Mouse (Mus musculus) cerebellum, postnatal 14 days (tissue): ENCODE results near the gene Apc2.

Experiments
- DNase-seq, 2 experiments: peaks; one replicate each; pipeline ENCODE4 v3.0.0; 2021; ENCODE audit warnings: mixed read lengths in 2 of 2

The Apc2 gene

DNA sequence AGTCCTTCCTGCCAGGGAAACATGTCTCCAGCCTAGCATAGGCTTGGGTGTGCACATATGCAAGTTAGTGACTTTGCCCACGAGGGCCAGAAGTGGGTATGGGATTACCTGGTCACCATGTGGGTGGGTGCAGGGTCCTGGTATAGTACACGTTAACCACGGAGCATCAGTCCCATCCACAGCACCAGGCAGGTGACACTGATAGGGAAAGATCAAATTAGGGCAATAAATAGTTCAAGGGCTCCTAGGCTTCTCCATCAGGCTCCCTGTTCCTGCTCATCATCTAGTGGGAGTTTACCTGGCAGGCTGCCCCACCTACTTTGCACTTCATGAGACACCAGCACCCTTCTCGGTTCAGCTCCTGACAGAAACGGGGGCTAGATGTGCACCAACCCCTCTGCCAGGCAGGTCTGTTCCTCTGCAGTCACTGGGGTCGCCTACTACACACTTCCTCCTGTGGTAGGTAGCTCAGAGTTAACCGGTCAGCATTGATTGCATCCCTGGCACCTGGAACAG lies 931 bp upstream of the Apc2 start:
- DNase-seq: peak in 1 of 2 experiments; percentile 52

DNA sequence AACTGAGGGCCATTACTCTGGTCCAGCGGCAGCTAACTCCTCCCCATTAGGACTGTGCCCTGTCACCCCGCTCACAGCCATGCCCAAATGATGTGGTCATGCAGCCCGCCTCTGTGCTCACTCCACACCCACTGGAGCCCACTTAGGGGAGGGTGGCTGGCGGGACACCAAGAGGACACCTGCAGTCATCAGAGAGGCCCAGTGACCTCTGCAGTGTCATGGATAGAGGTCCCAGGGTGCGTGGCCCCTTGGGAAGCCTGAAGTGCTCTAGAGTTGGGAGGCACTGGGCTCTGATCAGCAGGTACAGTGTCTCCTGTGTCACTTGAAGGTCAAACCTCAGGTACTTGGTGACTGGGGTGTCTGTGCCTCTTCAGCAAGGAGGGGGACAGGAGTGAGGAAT lies 1.0 kb downstream of the Apc2 start:
- DNase-seq: peak in 1 of 2 experiments; percentile 54

DNA sequence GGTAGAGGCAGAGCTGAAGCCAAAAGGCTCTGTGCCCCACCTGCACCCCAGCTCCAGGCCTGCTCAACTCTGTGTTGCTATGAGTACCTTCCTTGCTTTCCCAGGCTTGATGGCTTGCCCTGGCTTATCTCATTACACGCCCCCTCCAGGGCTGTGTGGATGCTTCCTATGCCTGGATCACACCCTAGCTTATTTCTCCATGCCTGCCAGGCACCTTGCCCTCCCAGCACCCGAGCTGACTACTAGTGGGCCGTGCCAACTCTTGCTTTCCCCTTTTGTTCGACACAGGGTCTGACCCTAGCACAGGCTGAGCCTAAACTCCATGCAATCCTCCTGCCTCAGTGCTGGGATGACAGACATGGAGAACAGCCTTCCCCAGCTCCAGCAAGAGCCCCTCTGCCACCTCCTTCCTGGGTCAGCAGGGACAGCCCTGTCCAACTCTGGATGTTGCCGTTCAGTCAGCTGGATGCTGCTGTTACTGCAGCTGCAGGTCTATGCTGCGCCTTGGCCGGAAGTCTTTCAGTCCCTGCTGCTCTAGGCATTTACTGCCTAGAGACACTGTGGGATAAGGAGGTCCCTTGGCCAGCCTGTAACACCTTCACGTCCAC lies 1.9 kb downstream of the Apc2 start:
- DNase-seq: peak in 1 of 2 experiments; percentile 55

DNA sequence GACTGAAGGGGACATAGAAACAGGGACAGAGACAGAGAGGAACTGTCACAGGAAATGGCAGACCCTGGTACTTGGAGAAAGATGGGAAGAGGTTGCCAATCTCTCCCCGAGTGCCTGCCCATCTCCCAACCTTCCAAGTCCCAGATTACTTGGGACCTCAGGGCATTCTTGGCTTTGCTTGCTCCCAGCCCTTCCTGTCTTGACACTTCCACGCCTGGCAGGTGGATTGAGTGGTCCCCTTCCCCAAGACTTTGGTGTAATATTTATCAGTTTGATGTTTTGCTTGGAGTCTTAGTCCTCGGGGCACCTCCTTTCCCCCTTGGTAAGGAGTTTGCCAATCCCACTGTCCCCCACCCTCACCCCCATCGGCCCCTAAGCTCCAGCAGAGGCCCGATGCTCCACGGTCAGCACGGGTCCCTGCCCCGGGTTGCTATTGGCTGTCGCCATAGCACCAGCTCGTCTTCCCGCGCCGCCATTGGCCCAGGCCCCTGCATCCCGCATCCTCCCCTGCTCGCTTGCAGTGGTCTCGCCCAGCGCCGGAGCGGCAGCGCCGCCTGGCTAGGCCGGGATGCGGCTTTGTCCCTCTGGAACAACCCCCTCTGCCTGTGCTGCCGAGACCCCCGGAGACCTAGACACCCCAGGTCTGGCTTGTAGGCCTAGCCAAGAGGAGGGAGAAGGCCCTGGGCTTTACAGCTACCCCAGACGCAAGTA lies 2.9 kb downstream of the Apc2 start:
- peak; percentile 97 for DNase-seq

DNA sequence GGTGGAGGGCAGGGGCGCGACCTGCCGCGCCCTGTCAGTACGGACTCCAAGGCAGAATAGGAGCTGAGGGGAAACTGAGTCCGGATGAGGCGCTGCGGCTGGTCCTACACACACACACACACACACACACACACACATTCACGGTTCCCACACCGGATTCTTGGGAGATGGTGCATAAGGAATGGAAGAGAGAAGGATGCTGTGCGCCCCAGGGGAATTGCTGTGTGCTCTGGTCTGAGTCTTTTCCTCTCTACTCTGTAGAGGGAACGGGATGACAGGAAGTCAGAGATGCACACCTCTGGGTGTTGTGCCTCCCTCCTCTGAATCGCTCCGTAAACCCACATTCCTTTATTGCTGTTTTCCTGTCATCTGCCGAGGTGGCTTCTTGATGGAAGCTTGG lies 3.5 kb downstream of the Apc2 start:
- peak in 1 of 2 experiments; percentile 70 for DNase-seq

DNA sequence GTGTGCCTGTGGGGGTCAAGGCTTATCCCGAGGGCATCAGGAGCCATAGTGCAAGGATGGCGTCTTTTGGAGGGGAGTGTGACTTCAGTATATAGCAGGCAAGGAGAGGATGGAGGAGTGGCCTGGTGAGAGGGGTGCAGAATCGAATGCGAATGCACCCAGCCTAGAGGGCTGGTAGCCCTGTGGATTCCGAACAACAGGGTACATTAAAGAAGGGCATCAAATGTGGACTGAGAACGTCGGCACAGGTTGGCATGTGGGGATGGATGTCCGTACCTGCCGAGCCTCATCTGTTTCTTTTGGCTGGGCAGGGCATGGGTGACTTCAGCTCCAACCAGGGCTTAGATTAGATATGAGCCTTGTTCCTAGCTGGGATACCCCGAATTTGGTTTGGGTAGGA lies 4.0 kb downstream of the Apc2 start:
- peak in 1 of 2 experiments; percentile 46 for DNase-seq

DNA sequence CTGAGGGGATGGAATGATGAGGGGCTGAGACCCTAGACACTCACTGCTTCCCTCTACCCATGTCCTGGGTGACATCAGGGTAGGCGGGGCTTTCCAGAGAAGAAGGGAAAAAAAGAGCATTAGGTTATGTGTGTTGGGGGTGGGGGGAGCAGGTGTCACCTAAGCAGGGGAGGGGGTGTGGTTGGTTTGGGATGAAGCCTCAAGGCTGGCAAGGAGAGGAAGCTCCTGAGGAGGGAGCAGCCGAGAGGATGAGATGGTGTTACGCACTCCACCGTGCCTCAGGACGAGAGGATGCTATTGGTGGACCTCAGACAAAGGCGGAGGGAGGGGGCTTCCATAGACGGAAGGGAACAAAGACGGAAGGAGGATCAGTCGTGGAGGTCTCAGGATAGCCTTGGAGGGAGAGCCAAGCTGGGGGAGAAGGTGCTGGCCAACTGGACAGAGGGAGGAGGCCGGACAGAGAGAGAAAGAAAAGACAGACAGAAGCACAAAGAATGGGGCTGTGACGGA lies 5.0 kb downstream of the Apc2 start:
- peak; percentile 80 to 84 for DNase-seq

DNA sequence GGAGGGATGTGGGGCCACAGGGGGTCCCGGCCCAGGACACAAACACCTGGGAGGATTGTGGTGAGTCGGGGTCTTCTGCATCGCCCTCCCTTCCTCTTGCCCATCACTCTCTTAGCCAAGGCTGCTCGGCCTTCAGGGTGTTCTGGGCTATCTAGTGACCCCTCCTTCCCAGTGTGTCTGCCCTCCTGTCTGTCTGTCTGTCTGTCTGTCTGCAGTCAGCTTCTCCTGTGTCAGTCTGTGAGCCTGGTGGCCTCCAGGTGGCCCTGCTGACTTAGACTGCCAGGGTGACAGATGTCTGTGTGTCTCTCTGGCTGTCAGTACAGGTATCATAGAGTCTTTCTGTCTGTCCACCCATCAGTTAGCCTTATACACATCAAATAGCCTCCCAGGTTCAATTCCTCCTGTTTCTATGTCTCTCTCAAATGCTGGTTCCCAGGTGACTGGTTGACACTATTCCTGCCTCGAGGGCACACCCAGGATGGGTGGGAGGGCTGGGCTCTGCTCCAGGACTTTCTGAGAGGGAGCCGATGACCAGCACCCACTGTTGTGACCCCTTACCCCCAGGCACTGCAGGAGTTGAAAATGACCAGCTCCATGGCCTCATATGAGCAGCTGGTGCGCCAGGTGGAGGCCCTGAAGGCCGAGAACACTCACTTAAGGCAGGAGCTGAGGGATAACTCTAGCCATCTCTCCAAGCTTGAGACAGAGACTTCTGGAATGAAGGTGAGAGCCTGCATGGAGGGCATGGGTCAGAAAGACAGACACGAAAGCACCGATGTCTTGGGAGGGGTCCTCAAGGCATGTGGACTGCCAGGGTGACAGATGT lies 5.7 kb downstream of the Apc2 start:
- peak in 1 of 2 experiments; percentile 59 for DNase-seq

DNA sequence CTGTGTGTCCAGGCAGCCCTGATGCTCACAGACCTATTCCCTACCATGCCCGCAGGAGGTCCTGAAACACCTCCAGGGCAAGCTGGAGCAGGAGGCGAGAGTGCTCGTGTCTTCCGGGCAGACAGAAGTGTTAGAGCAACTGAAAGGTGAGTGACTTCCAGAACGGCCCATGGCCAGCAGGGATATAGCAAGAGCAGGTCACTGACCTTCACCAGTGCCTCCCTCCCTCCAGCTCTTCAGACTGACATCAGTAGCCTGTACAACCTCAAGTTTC lies 6.2 kb downstream of the Apc2 start:
- DNase-seq: peak in 1 of 2 experiments; percentile 57

DNA sequence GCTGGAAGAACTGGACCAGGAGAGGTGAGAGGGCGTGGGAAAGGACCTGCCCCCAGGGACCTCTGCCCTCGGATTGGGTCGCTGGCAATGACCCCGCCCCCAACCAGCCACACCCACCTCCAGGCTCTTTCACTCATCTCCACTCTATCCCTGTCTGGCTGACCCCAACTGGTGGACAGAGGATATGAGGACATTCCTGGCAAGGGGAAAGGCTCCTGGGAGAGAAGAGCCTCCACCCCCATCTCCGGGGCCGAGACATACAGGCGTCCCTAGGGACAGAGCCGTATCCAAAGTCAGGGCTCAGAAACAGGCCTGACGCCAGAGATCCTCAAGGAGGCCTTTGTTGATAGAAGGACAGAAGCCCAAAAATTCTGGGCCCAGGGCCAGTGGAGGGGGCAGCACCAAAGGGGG lies 6.7 kb downstream of the Apc2 start:
- peak; percentile 67 to 77 for DNase-seq

DNA sequence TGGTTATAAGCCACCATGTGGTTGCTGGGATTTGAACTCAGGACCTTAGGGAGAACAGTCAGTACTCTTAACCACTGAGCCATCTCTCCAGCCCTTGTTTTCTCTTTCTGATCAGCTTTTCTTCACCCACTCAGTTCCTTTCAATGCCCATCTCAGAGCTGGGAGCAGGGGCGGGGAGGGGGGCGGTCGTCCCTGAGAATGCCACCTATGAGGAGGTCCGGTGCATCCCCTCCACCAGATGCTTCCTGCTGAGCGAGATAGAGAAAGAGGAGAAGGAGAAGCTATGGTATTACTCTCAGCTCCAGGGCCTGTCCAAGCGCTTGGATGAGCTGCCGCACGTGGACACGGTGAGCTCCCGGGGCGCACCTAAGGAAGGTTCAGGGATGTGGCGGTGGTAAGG lies 8.7 kb downstream of the Apc2 start:
- no peak for DNase-seq

DNA sequence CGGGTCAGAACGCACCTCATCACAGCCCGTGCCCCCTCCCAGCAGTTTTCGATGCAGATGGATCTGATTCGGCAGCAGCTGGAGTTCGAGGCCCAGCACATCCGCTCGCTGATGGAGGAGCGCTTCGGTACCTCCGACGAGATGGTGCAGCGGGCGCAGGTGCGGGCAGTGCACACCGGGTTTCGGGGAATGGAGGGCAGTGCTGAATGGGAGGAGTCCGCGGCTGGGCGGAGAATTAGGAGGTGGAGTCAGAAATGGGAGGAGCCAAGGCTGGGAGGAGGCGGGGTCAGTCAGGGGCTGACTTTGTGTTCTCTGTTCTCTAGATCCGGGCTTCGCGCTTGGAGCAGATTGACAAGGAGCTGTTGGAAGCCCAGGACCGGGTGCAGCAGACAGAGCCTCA lies 9.1 kb downstream of the Apc2 start:
- DNase-seq: peak in 1 of 2 experiments; percentile 47

DNA sequence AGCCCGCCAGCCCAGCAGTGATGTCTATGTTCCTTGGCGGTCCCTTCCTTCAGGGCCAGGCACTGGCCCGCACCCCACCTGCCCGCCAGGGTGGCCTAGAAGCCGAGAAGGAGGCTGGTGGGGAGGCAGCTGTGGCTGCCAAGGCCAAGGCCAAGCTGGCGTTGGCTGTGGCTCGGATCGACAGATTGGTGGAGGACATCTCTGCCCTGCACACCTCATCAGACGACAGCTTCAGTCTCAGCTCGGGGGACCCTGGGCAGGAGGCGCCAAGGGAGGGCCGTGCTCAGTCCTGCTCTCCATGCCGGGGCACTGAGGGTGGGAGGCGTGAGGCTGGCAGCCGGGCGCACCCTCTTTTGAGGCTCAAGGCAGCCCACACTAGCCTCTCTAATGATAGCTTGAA lies 15.8 kb downstream of the Apc2 start:
- peak; percentile 66 for DNase-seq

DNA sequence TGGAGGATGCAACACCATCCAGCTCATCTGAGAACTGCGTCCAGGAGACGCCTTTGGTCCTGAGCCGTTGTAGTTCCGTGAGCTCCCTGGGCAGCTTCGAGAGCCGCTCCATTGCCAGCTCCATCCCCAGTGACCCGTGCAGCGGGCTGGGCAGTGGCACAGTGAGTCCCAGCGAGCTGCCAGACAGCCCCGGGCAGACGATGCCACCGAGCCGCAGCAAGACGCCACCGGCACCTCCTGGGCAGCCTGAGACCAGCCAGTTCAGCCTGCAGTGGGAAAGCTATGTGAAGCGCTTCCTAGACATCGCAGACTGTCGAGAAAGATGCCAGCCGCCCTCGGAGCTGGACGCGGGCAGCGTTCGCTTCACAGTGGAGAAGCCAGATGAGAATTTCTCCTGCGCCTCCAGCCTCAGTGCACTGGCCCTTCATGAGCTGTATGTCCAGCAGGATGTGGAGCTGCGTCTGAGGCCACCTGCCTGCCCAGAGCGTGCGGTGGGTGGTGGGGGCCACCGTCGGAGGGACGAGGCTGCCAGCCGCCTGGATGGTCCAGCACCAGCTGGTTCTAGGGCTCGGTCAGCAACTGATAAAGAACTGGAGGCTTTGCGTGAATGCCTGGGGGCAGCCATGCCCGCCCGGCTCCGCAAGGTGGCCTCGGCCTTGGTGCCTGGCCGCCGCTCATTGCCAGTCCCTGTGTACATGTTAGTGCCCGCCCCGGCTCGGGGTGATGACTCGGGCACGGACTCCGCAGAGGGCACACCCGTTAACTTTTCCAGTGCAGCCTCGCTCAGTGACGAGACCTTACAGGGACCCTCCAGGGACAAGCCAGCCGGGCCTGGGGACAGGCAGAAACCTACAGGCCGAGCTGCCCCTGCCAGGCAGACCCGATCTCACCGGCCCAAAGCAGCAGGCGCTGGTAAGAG lies 17.1 kb downstream of the Apc2 start:
- peak; percentile 56 to 58 for DNase-seq

DNA sequence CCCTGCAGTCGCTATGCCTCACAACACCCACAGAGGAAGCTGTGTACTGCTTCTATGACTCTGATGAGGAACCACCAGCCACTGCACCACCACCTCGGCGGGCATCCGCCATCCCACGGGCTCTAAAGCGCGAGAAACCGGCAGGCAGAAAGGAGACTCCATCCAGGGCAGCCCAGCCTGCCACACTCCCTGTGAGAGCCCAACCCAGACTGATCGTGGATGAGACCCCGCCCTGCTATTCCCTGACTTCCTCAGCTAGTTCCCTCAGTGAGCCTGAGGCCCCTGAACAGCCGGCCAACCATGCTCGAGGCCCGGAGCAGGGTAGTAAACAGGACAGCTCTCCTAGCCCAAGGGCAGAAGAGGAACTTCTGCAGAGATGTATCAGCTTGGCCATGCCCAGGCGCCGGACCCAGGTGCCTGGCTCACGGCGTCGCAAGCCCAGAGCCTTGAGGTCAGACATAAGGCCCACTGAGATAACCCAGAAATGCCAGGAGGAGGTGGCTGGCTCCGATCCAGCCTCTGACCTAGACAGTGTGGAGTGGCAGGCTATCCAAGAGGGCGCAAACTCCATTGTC lies 17.9 kb downstream of the Apc2 start:
- peak; percentile 67 to 75 for DNase-seq

DNA sequence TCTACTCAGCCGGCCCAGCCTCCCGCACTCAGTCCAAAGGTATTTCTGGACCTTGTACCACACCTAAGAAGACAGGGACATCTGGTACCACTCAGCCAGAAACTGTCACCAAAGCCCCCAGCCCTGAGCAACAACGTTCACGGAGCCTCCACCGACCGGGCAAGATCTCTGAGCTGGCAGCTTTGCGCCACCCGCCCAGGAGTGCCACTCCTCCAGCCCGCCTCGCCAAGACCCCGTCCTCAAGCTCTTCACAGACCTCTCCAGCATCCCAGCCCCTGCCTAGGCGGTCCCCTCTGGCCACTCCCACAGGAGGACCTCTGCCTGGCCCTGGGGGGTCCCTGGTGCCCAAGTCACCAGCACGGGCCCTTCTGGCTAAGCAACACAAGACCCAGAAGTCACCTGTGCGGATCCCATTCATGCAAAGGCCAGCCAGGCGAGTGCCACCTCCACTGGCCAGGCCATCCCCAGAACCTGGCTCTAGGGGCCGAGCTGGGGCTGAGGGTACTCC lies 18.8 kb downstream of the Apc2 start:
- DNase-seq: peak; percentile 40

DNA sequence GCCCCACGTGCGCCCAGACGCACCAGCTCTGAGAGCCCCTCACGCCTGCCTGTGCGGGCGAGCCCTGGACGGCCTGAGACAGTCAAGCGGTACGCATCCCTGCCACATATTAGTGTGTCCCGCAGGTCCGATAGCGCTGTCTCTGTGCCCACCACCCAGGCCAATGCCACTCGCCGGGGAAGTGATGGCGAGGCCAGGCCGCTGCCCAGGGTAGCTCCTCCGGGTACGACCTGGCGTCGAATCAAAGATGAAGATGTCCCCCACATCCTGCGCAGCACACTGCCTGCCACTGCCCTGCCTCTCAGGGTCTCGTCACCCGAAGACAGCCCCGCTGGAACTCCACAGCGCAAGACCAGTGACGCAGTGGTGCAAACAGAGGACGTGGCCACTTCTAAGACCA lies 19.5 kb downstream of the Apc2 start:
- peak; percentile 28 to 35 for DNase-seq

DNA sequence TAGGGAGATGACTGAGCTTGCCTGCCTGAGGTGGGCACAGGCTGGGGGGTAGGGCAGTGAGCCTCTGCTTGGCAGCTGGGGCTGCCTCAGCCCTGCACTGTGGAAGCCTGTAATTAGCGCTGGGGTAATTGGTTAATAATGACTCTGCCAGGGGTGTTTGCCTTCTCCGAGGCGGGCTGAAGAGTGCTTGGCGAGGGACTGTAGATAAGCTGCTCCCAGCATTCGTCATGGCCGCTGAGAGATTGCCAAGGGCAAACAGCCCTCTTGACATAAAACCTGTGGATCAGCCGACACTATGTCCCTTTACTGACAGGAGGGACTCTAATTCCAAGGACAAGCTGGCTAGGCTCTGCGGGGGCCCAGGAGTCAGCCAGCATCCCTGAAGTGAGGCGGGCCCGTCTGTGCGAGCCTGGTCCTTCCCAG lies 20.6 kb downstream of the Apc2 start:
- peak; percentile 45 to 68 for DNase-seq

DNA sequence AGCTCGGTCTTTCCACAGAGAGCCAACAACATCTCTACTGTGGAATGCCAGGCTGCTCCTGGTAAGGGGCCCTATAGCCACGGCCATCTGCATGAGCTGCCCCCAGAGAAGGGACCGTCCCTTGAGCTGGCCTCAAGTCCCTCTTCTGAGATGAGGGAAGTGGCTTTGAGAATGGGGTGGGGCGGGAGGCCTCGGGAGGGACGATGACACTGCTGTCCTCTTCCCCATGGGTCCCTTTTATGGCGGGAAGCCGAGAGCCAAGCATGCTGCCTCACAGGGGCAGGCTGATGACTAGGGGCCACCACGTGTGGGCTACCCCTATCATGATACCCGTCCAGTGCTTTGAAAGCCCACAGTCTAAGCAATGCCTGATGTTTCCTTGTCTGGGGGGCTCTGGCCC lies 21.2 kb downstream of the Apc2 start:
- peak; percentile 23 to 42 for DNase-seq

DNA sequence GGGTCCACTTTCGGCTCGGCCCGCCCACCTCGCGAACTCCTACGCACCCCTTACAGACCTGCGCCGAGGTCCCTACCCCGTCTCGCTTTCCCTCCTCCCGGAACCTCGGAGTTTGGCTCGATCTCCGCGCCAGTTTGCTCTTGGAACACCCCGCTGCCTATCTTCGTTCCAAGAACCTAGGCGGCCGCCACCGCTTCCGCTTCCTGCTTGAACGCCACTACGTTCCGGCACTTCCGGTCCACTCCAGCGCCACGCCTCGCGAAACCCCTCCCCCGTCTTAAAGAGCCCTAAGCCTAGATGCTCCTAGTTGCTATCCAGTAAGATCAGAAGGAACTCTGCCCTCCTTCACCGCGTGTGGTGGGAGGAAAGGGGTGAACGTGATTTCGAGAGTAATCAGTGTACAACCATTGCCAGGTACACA lies 24.6 kb downstream of the Apc2 start, which contains the start of gene 2310011J03Rik:
TSS of gene 2310011J03Rik (minus strand) at position 198 of the 421 bp plus-strand sequence.
- DNase-seq: peak; percentile 91 to 92

DNA sequence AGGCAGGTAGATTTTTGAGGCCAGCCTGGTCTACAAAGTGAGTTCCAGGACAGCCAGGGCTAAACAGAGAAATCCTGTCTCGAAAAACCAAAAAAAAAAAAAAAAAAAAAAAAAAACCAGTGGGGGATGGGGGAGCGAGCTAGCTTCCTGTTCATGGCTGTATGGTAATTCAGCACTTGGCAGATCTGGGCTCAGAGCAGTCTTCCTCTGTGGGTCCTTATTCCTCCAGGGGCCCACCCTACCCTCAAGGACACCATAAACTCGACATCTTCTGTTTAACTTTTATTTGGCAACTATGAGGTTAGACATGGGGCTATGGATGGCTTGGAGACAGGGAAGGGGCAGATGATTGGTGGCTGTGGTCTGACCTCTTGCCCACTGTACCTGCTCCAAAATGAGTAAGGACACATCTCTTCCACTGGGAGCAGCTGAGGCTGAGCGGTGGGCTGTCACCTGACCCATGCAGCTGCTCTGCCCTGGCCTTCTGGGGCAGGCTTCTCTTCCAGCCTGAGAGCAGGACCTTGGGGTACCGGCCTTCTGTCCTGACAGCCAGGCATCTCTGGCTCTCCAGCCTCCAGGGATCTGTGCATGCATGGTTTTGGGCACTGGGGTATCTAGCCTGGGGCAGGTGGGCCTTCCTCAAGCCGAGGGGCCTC lies 25.4 kb downstream of the Apc2 start:
- no peak for DNase-seq
